Mouse (Mus musculus): ENCODE measurements around the gene Gm10945. TPM values are rescaled to one million over a fixed set of nuclear protein-coding genes. Genes with fewer than 3 reads are reported as not detected.

The Gm10945 gene
- polyA plus RNA-seq, 1 experiment from 2014 or later: not detected

Other genes starting within 250 kb of the Gm10945 start
- gene Oprm1, start 3.3 kb downstream of the Gm10945 start, polyA plus RNA-seq (2015; fragmentation: Nextera tagmentation; extraction: Ambion mirVana): 3.3 and 3.4 TPM in 2 replicates

Data from neural tube, embryonic 15.5 days (tissue).